ENCODE assay signal across 10 mouse cellular contexts in the genomic region with DNA sequence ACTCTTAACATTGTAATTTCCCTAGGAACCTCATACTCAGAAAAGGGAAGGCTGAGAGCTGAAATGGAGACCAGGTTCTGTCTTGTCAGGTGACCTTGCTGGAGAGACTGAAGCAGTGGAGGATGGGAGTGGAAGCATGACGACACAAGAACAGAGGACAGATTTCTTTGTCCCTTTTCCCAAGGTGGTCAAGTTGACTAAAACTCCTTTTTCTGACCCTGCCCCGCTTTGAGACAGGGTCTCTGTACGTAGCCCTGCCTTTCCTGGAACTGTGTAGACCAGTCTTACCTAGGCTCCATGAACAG.
A peak's percentile ranks its signal among the peaks of the same experiment; 100 is the strongest.
DNase-seq lines count a peak whose midpoint lies in the region; ATAC-seq and TF ChIP-seq lines count a peak whose summit lies in the region.
"Had no signal": no experiment of that assay in that cellular context is flagged by ENCODE, and none has a peak within 500 bp of the region (broad histone marks: within the 10 kb centered on the region; RNA-seq: fewer than 3 reads in every experiment).

No protein-coding gene starts in this region.

- H3K4me1 ChIP-seq in lung, embryonic 16.5 days (replicated peaks; ENCODE audit: control insufficient read depth, insufficient read depth, low read length), result peaks cover 12% of the 10 kb centered on the region
- peaks cover 11% of the 10 kb centered on the region for H3K4me1 ChIP-seq in lung, adult 2 months (ENCODE audit: control insufficient read depth, insufficient read depth, low read length)
- H3K4me1 ChIP-seq in hindbrain, embryonic 14.5 days (replicated peaks; ENCODE audit: control insufficient read depth, insufficient read depth, low read length), result 0 out of 2 replicates have a peak, but pooled peaks cover 4% of the 10 kb centered on the region
- 0 out of 2 replicates have a peak, but pooled peaks cover 6% of the 10 kb centered on the region for H3K4me1 ChIP-seq in neural tube, embryonic 15.5 days

- H3K4me2 ChIP-seq in lung, embryonic 16.5 days (ENCODE audit: low read depth, low read length), result peak overlapping the region; percentile 61; the same call in 1 of the 2 replicates
- peak overlapping the region; percentile 53 for H3K4me2 ChIP-seq in hindbrain, embryonic 14.5 days (replicated peaks)
- H3K4me2 ChIP-seq in neural tube, embryonic 15.5 days, result peak overlapping the region; percentile 52

- H3K36me3 ChIP-seq in lung, embryonic 16.5 days (ENCODE audit: control insufficient read depth, insufficient read depth, low read length), result no peaks in the 10 kb centered on the region
- no peaks in the 10 kb centered on the region for H3K36me3 ChIP-seq in hindbrain, embryonic 14.5 days (replicated peaks; ENCODE audit: control insufficient read depth, insufficient read depth)
- no peaks in the 10 kb centered on the region for H3K36me3 ChIP-seq in neural tube, embryonic 15.5 days

- ATAC-seq in lung, embryonic 16.5 days (ENCODE audit: low read depth), result no peak
- peak; percentile 25; the same call in 1 of the 2 replicates for ATAC-seq in hindbrain, embryonic 14.5 days (ENCODE audit: low FRiP score)
- peak; percentile 23; the same call in 1 of the 2 replicates for ATAC-seq in neural tube, embryonic 15.5 days (ENCODE audit: low FRiP score)

- WGBS in lung, embryonic 16.5 days, result 73% methylated on average over 3 of the region's 3 CpGs
- 78% methylated on average over 3 of the region's 3 CpGs for WGBS in lung, adult 2 months
- 57% methylated on average over 3 of the region's 3 CpGs for WGBS in hindbrain, embryonic 14.5 days
- WGBS in neural tube, embryonic 15.5 days, result 63% methylated on average over 3 of the region's 3 CpGs

- H3K4me3 ChIP-seq in lung, embryonic 16.5 days (ENCODE audit: low read length), result no peak overlapping the region
- H3K4me3 ChIP-seq in lung, adult 2 months (replicated peaks; ENCODE audit: extremely low read depth, low read depth, low read length), result no peak overlapping the region
- no peak overlapping the region for H3K4me3 ChIP-seq in hindbrain, embryonic 14.5 days (replicated peaks; ENCODE audit: low read length)
- H3K4me3 ChIP-seq in neural tube, embryonic 15.5 days (replicated peaks), result no peak overlapping the region

- TF ChIP-seq POLR2A in lung, adult 2 months (IDR thresholded peaks at IDR 0.05; ENCODE audit: borderline replicate concordance, extremely low read depth, low read depth, low read length), result no peak

- no peaks in the 10 kb centered on the region for H3K27me3 ChIP-seq in lung, embryonic 16.5 days (ENCODE audit: control insufficient read depth, insufficient read depth, low read depth, low read length)
- H3K27me3 ChIP-seq in hindbrain, embryonic 14.5 days (ENCODE audit: control insufficient read depth, insufficient read depth, low read length), result no peaks in the 10 kb centered on the region
- no peaks in the 10 kb centered on the region for H3K27me3 ChIP-seq in neural tube, embryonic 15.5 days (replicated peaks)

- peak; percentile 7 for DNase-seq in cerebellum, adult 8-10 months
- no peak for DNase-seq in cerebellum, adult 11 months
- DNase-seq in lung, adult 2 months, result no peak
- DNase-seq in hindbrain, embryonic 14.5 days (ENCODE audit: low spot score), result no peak
- no peak for DNase-seq in right cerebral cortex, postnatal 25 days
- DNase-seq in adrenal gland, adult 18-20 months (ENCODE audit: low spot score in 2 of 2), result no peak
- DNase-seq: adrenal gland, adult 2 months; kidney, adult 9 months had no signal

- H3K9ac ChIP-seq in lung, embryonic 16.5 days (ENCODE audit: low read length), result no peak overlapping the region
- peak overlapping the region; percentile 52 for H3K9ac ChIP-seq in hindbrain, embryonic 14.5 days
- H3K9ac ChIP-seq in neural tube, embryonic 15.5 days (replicated peaks), result no peak overlapping the region

- H3K27ac ChIP-seq in lung, embryonic 16.5 days (ENCODE audit: low read length), result peak overlapping the region; percentile 91; the same call in 1 of the 2 replicates
- H3K27ac ChIP-seq in hindbrain, embryonic 14.5 days, result peak overlapping the region; percentile 97
- peak overlapping the region; percentile 91 for H3K27ac ChIP-seq in neural tube, embryonic 15.5 days (replicated peaks)

- H3K9me3 ChIP-seq in lung, embryonic 16.5 days (ENCODE audit: control insufficient read depth, low read length), result no peaks in the 10 kb centered on the region
- H3K9me3 ChIP-seq in hindbrain, embryonic 14.5 days (ENCODE audit: control insufficient read depth, low read length), result no peaks in the 10 kb centered on the region
- H3K9me3 ChIP-seq in neural tube, embryonic 15.5 days (replicated peaks), result no peaks in the 10 kb centered on the region

- TF ChIP-seq CTCF in lung, adult 2 months (IDR thresholded peaks at IDR 0.05; ENCODE audit: insufficient read depth, low read length), result no peak
